Mouse (Mus musculus): ENCODE measurements around the gene Car10. TPM values are rescaled to one million over a fixed set of nuclear protein-coding genes. Genes with fewer than 3 reads are reported as not detected.
A peak's percentile ranks its signal among the peaks of the same experiment; 100 is the strongest.

The Car10 gene
- polyA plus RNA-seq, 1 experiment from 2014 or later = 0.09 TPM

DNA sequence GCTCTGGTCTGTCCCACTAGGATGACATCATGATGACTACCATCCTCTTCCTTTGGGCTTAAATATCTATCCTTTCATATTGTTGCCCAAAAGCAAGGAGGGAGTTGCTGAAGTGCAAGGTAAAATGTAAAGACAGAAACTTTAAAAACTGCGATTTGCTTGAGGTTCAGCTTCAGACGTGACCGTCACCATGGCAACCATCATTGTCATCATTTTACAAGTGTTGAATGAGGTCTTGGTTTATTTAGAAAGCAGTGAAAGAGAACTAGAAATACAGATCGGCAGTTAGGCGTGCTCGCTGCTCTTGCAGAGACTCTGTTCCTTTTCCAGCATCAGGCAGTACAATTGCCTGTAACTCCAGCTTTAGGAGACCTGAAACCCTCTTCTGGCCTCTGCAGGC, 400.1 kb downstream of the Car10 start:
- Histone ChIP-seq H3K27ac (no peak overlapping the region), H3K27me3 (ENCODE audit: insufficient read depth, poor library complexity, severe bottlenecking) (no peaks in the 10 kb centered on the region), H3K4me3 (no peak overlapping the region), H3K36me3 (no peaks in the 10 kb centered on the region), H3K4me1 (no peaks in the 10 kb centered on the region), H3K9me3 (no peaks in the 10 kb centered on the region)
- peak; percentile 22 for DNase-seq (ENCODE audit: low spot score)
- 88% methylated on average over 6 of the region's 6 CpGs for WGBS

- Histone ChIP-seq H3K27me3 (ENCODE audit: insufficient read depth, poor library complexity, severe bottlenecking) (no peaks in the 10 kb centered on the region), H3K4me3 (no peak overlapping the region), H3K9me3 (no peaks in the 10 kb centered on the region), H3K27ac (no peak overlapping the region), H3K36me3 (no peaks in the 10 kb centered on the region), H3K4me1 (no peaks in the 10 kb centered on the region)
- 51% methylated on average over 4 of the region's 4 CpGs for WGBS
- DNase-seq (ENCODE audit: low spot score) = peak; percentile 53
Observed at GRCm38 (mm10) chr11:93500442-93500841, 402.6 kb downstream of the Car10 start.

DNA sequence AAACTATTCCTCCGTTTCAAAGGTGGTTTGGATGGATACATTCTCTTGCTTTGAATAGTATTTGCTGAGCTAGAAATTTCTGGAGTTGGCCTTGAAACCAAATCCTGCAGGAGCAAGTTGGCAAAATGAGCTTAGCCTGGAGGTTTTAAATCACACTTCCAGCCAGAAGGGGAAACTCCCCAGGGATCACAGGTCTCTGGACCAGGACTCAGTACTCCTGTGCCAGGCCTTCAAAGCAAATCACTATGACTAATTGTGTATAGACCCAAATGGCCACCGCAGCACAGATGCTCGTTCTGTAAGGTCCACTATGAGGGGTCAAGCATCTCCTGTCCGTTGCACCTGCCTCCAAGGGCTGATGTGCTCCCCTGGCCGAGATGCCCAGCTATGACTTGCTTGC, 403.8 kb downstream of the Car10 start:
- H3K27me3 ChIP-seq (ENCODE audit: insufficient read depth, poor library complexity, severe bottlenecking) = no peaks in the 10 kb centered on the region
- peak; percentile 50 for DNase-seq (ENCODE audit: low spot score)
- no peak overlapping the region for H3K27ac ChIP-seq
- H3K4me3 ChIP-seq = no peak overlapping the region
- no peaks in the 10 kb centered on the region for H3K4me1 ChIP-seq
- H3K9me3 ChIP-seq = no peaks in the 10 kb centered on the region
- WGBS = 81% methylated on average over 5 of the region's 5 CpGs
- H3K36me3 ChIP-seq = no peaks in the 10 kb centered on the region

GRCm38 (mm10) chr11:93502864-93503263, 405.0 kb downstream of the Car10 start:
- no peak overlapping the region for H3K27ac ChIP-seq
- H3K36me3 ChIP-seq = no peaks in the 10 kb centered on the region
- no peaks in the 10 kb centered on the region for H3K9me3 ChIP-seq
- H3K4me3 ChIP-seq = no peak overlapping the region
- DNase-seq (ENCODE audit: low spot score) = peak; percentile 69
- no peaks in the 10 kb centered on the region for H3K4me1 ChIP-seq
- 47% methylated on average over 3 of the region's 3 CpGs for WGBS
- H3K27me3 ChIP-seq (ENCODE audit: insufficient read depth, poor library complexity, severe bottlenecking) = no peaks in the 10 kb centered on the region

DNA sequence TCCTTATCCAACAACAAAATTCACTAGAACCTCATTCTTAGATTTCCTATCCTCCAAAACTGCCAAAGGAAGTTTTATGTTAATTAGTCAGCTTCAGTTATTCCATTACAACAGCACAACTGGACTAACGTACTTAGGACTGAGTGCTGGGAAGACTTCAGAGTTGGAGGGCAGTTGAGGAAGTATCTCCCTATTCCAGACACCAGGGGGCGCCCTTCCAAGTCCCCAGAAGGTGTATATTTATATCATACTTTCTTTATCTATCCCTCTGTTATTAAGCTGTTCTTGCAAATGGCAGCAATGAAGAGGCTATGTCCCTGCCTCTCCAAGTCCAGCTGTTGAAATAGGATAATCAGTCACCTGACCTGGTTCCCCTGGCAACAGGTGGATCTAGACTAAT, 405.6 kb downstream of the Car10 start:
- WGBS = 32% methylated on average over 2 of the region's 2 CpGs
- peak; percentile 38 for DNase-seq (ENCODE audit: low spot score)
- Histone ChIP-seq H3K9me3 (no peaks in the 10 kb centered on the region), H3K4me1 (no peaks in the 10 kb centered on the region), H3K27ac (no peak overlapping the region), H3K27me3 (ENCODE audit: insufficient read depth, poor library complexity, severe bottlenecking) (no peaks in the 10 kb centered on the region), H3K36me3 (no peaks in the 10 kb centered on the region), H3K4me3 (no peak overlapping the region)

- Histone ChIP-seq H3K36me3 (no peaks in the 10 kb centered on the region), H3K27me3 (ENCODE audit: insufficient read depth, poor library complexity, severe bottlenecking) (no peaks in the 10 kb centered on the region), H3K9me3 (no peaks in the 10 kb centered on the region), H3K4me1 (no peaks in the 10 kb centered on the region), H3K27ac (no peak overlapping the region), H3K4me3 (no peak overlapping the region)
- 67% methylated on average over 11 of the region's 11 CpGs for WGBS
- no peak for DNase-seq (ENCODE audit: low spot score)
Observed at GRCm38 (mm10) chr11:93509527-93510235, 411.9 kb downstream of the Car10 start.

DNA sequence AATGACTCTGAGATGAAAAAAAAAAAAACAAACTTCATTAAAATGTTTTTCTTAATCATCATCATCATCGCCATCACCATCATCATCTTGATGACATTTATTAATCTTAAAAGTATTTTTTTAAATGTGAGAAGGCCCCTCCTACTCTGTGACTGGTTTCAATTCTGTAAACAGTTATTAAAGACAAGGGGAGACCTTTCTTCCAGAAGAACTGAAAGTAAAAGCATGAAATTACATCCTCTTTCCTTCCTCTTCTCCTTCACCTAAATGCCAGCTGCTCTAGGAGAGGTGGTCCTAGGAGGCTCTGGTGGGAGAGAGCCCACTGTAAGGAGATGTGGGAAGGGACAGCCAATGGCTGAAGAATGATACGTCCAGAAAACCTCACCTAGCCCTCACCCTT, 415.0 kb downstream of the Car10 start:
- Histone ChIP-seq H3K4me1 (no peaks in the 10 kb centered on the region), H3K4me3 (no peak overlapping the region), H3K27me3 (ENCODE audit: insufficient read depth, poor library complexity, severe bottlenecking) (no peaks in the 10 kb centered on the region), H3K27ac (no peak overlapping the region), H3K9me3 (no peaks in the 10 kb centered on the region), H3K36me3 (no peaks in the 10 kb centered on the region)
- DNase-seq (ENCODE audit: low spot score) = no peak
- WGBS = 86% methylated on average over 2 of the region's 2 CpGs

GRCm38 (mm10) chr11:93514396-93514795, 416.6 kb downstream of the Car10 start:
- 28% methylated on average over 2 of the region's 2 CpGs for WGBS
- Histone ChIP-seq H3K4me3 (no peak overlapping the region), H3K9me3 (no peaks in the 10 kb centered on the region), H3K4me1 (no peaks in the 10 kb centered on the region), H3K36me3 (no peaks in the 10 kb centered on the region), H3K27ac (no peak overlapping the region), H3K27me3 (ENCODE audit: insufficient read depth, poor library complexity, severe bottlenecking) (no peaks in the 10 kb centered on the region)
- no peak for DNase-seq (ENCODE audit: low spot score)

- no peak overlapping the region for H3K27ac ChIP-seq
- no peaks in the 10 kb centered on the region for H3K4me1 ChIP-seq
- no peaks in the 10 kb centered on the region for H3K27me3 ChIP-seq (ENCODE audit: insufficient read depth, poor library complexity, severe bottlenecking)
- no peaks in the 10 kb centered on the region for H3K36me3 ChIP-seq
- WGBS = 78% methylated on average over 6 of the region's 6 CpGs
- H3K4me3 ChIP-seq = no peak overlapping the region
- DNase-seq (ENCODE audit: low spot score) = no peak
- no peaks in the 10 kb centered on the region for H3K9me3 ChIP-seq
Observed at GRCm38 (mm10) chr11:93515566-93515965, 417.7 kb downstream of the Car10 start.

DNA sequence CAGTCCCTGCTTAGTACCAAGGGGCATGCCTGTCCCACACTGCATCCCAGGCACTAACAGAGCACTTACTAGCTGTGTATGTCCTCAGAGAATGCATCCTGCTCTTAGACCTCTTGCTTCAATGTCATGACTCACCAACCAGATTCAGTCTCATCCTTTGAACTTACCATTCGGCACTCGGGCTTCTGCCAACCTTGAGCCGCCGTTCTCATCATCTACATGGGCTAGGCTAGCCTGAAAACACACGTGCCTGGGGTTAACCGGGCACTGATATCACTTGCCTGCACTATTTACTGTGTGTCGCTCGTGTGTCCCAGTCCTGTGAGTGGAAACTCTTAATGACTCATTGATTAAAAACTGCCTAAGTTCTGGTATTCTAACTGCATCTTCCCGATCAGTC, 418.4 kb downstream of the Car10 start:
- Histone ChIP-seq H3K4me1 (no peaks in the 10 kb centered on the region), H3K9me3 (no peaks in the 10 kb centered on the region), H3K27ac (no peak overlapping the region), H3K27me3 (ENCODE audit: insufficient read depth, poor library complexity, severe bottlenecking) (no peaks in the 10 kb centered on the region), H3K4me3 (no peak overlapping the region), H3K36me3 (no peaks in the 10 kb centered on the region)
- no peak for DNase-seq (ENCODE audit: low spot score)
- WGBS = 78% methylated on average over 9 of the region's 9 CpGs

DNA sequence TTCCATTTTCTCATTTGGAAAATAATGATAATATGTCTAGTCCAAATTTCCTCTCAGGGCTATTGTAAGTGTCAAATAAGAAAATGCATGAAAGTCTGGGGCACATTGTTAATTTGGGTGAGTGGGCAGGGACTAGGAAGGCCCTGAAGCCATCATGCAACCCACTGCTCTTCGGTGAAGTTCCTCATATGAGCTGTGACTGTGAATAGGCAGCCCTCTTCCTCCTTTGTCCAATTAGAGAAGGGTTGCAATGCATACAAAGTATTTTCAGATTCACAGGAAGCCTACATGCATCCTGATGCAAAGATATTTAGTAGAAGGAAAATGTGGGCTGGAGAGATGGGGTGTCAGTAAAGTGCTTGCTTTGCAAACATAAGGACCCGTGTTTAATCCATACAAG, 419.1 kb downstream of the Car10 start:
- Histone ChIP-seq H3K4me3 (no peak overlapping the region), H3K4me1 (no peaks in the 10 kb centered on the region), H3K9me3 (no peaks in the 10 kb centered on the region), H3K36me3 (no peaks in the 10 kb centered on the region), H3K27me3 (ENCODE audit: insufficient read depth, poor library complexity, severe bottlenecking) (no peaks in the 10 kb centered on the region), H3K27ac (no peak overlapping the region)
- DNase-seq (ENCODE audit: low spot score) = no peak
- WGBS = 77% methylated on average over 2 of the region's 2 CpGs

DNA sequence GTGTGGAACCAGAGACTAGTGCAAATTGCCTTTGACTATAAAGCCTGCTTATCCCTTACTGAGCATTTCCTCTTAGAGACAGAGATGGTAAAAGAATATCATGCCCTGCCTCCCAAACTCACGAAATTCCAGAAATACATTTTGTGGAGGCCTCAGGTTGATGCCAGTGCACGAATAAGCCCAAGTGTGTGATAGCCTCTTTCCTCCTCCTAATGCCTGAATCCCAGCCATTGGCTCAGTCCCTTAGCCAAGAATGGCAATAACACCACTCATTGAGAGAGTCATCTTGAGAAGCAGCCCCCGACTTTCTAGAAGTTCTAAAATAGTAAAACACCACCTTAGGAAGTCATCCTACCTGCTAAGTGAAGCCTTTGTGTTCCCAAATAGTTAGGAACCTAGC, 424.7 kb downstream of the Car10 start:
- H3K4me1 ChIP-seq = no peaks in the 10 kb centered on the region
- 67% methylated on average over 3 of the region's 3 CpGs for WGBS
- no peaks in the 10 kb centered on the region for H3K27me3 ChIP-seq (ENCODE audit: insufficient read depth, poor library complexity, severe bottlenecking)
- H3K4me3 ChIP-seq = no peak overlapping the region
- no peaks in the 10 kb centered on the region for H3K9me3 ChIP-seq
- DNase-seq (ENCODE audit: low spot score) = no peak
- H3K27ac ChIP-seq = no peak overlapping the region
- H3K36me3 ChIP-seq = no peaks in the 10 kb centered on the region

DNA sequence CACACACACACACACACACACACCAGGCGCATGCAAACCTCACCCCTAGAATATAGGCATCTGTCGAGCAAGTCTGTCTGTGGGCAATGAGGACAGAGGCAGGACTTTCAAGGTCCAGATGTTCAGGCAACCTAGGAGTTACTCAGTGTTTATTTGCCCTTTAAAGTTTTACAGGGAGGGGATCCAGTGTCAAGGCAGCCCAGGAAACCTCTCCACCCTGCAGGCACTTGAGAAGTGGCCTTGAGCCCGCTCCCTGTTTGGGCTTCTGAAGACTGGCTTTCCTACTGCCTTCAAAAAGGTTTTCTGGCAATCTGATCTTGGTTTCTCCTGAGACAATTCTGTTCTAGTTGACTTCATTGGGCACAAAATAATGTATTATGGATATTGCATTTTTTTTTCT, 428.1 kb downstream of the Car10 start:
- H3K4me1 ChIP-seq = no peaks in the 10 kb centered on the region
- DNase-seq (ENCODE audit: low spot score) = no peak
- H3K9me3 ChIP-seq = no peaks in the 10 kb centered on the region
- H3K27ac ChIP-seq = no peak overlapping the region
- H3K27me3 ChIP-seq (ENCODE audit: insufficient read depth, poor library complexity, severe bottlenecking) = no peaks in the 10 kb centered on the region
- WGBS = 85% methylated on average over 3 of the region's 3 CpGs
- no peak overlapping the region for H3K4me3 ChIP-seq
- no peaks in the 10 kb centered on the region for H3K36me3 ChIP-seq

DNA sequence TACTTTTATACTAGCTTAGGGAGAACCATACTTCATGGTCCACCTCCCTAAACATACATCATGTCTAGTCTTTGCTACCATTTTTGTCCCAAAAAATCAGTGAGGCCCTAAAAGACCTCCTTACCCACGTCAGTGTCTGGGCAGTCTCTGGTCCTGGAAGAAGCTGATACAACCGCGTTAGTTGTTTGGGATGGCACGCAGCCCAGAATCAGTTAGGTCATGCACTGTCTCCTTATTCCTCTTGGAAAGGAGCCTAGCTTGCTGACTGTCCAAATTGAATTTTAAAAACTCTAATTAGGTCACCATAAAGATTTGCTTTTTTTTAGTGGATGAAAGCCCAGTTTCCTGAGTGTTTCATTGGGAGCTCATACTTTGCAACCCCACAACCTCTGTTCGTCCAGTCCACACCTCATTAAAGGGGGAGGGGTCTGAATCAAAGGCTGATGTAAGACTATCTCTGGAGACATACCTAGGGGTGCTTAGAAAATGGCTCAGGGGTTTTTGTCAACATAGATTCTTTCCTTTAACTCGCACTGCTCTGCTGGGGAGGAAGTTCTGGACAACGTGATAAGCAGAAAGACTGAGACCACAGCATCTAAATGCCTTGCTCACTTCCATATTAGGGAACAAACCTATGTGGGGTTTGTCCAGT, 433.3 kb downstream of the Car10 start:
- H3K4me1 ChIP-seq = no peaks in the 10 kb centered on the region
- no peaks in the 10 kb centered on the region for H3K36me3 ChIP-seq
- no peak for DNase-seq (ENCODE audit: low spot score)
- H3K27ac ChIP-seq = no peak overlapping the region
- H3K27me3 ChIP-seq (ENCODE audit: insufficient read depth, poor library complexity, severe bottlenecking) = no peaks in the 10 kb centered on the region
- WGBS = 48% methylated on average over 7 of the region's 7 CpGs
- no peak overlapping the region for H3K4me3 ChIP-seq
- no peaks in the 10 kb centered on the region for H3K9me3 ChIP-seq
